Mouse (Mus musculus) intestine, embryonic 16.5 days (tissue): ENCODE data around the gene Rrp36. TPM values are rescaled to one million over a fixed set of nuclear protein-coding genes. Genes with fewer than 3 reads are reported as not detected.

Experiments
- ATAC-seq: fragments of 200-750 bp; cut with Nextera tagmentation; 2 replicates; pipeline ENCODE4 v1.8.0; 2017; ENCODE audit warnings: moderate TSS enrichment, moderate library complexity
- H3K27ac ChIP-seq: fragments of 300-500 bp; sonication (generic); 2 replicates; pipeline ENCODE4 v1.5.1; 2014; ENCODE audit warnings: mild to moderate bottlenecking, low read length
- H3K27me3 ChIP-seq: fragments of 300-500 bp; sonication (generic); replicated peaks from 2 replicates; pipeline ENCODE4 v1.6.1; 2014; ENCODE audit warnings: low read length, control low read depth, mixed read lengths; ENCODE audit not compliant: control insufficient read depth, insufficient read depth
- H3K36me3 ChIP-seq: fragments of 300-500 bp; sonication (generic); 2 replicates; pipeline ENCODE4 v1.6.1; 2014; ENCODE audit warnings: low read length, control low read depth; ENCODE audit not compliant: control insufficient read depth, insufficient read depth
- H3K4me1 ChIP-seq: fragments of 300-500 bp; sonication (generic); 2 replicates; pipeline ENCODE4 v1.6.1; 2014; ENCODE audit warnings: low read length, control low read depth, mixed read lengths; ENCODE audit not compliant: control insufficient read depth, insufficient read depth
- H3K4me2 ChIP-seq: fragments of 300-500 bp; sonication (generic); 2 replicates; pipeline ENCODE4 v1.6.1; 2014; ENCODE audit warnings: low read depth, low read length, control low read depth
- H3K4me3 ChIP-seq: fragments of 300-500 bp; sonication (generic); 2 replicates; pipeline ENCODE4 v1.5.1; 2014; ENCODE audit warnings: mild to moderate bottlenecking, low read length
- H3K9ac ChIP-seq: fragments of 300-500 bp; sonication (generic); 2 replicates; pipeline ENCODE4 v1.6.1; 2014; ENCODE audit warnings: low read depth, low read length
- H3K9me3 ChIP-seq: fragments of 300-500 bp; sonication (generic); 2 replicates; pipeline ENCODE4 v1.6.1; 2016; ENCODE audit warnings: low read length, control low read depth; ENCODE audit not compliant: control insufficient read depth
- WGBS: fragments of 180-500 bp; shearing (Covaris S2); extraction: QIAGEN DNeasy Blood & Tissue Kit; methylation state at CpG from one replicate; pipeline ENCODE4 v1.1.7; 2014; 5-methylcytosine and 5-hydroxymethylcytosine counted together
- polyA plus RNA-seq: library from polyadenylated mRNA; unstranded; fragments of >200 nt; fragmentation: Nextera tagmentation; extraction: Ambion mirVana; gene quantifications from 2 replicates; pipeline ENCODE4 v1.2.1, GENCODE M21; 2015

The Rrp36 gene
- polyA plus RNA-seq, 1 experiment from 2014 or later, result 67.4 TPM

GRCm38 (mm10) chr17:46678911-46679310, 4.8 kb upstream of the Rrp36 start:
- no peaks in the 10 kb centered on the region for H3K9me3 ChIP-seq
- peak overlapping the region; percentile 23; the same call in 1 of the 2 replicates for H3K27ac ChIP-seq
- peak overlapping the region; percentile 74 for H3K4me2 ChIP-seq
- H3K4me1 ChIP-seq, result peaks cover 34% of the 10 kb centered on the region
- no peaks in the 10 kb centered on the region for H3K27me3 ChIP-seq
- peak overlapping the region; percentile 74 for H3K4me3 ChIP-seq
- H3K9ac ChIP-seq, result peak overlapping the region; percentile 79
- 49% methylated on average over 9 of the region's 9 CpGs for WGBS
- no peak for ATAC-seq
- H3K36me3 ChIP-seq, result peaks cover 13% of the 10 kb centered on the region; the same call in 1 of the 2 replicates

GRCm38 (mm10) chr17:46678416-46678815, 4.3 kb upstream of the Rrp36 start, which contains the start of gene Mea1:
Gene Mea1, plus strand, starts transcription at chr17:46678793.
- Histone ChIP-seq H3K9me3 (no peaks in the 10 kb centered on the region), H3K36me3 (peaks cover 10% of the 10 kb centered on the region; the same call in 1 of the 2 replicates), H3K4me1 (peaks cover 34% of the 10 kb centered on the region), H3K27ac (peak within 1 kb of the TSS; percentile 23; the same call in 1 of the 2 replicates), H3K4me3 (peak within 1 kb of the TSS; percentile 74), H3K4me2 (peak within 1 kb of the TSS; percentile 74), H3K9ac (peak within 1 kb of the TSS; percentile 79), H3K27me3 (no peaks in the 10 kb centered on the region)
- WGBS, result 82% methylated on average over 9 of the region's 9 CpGs
- ATAC-seq, result no peak

DNA sequence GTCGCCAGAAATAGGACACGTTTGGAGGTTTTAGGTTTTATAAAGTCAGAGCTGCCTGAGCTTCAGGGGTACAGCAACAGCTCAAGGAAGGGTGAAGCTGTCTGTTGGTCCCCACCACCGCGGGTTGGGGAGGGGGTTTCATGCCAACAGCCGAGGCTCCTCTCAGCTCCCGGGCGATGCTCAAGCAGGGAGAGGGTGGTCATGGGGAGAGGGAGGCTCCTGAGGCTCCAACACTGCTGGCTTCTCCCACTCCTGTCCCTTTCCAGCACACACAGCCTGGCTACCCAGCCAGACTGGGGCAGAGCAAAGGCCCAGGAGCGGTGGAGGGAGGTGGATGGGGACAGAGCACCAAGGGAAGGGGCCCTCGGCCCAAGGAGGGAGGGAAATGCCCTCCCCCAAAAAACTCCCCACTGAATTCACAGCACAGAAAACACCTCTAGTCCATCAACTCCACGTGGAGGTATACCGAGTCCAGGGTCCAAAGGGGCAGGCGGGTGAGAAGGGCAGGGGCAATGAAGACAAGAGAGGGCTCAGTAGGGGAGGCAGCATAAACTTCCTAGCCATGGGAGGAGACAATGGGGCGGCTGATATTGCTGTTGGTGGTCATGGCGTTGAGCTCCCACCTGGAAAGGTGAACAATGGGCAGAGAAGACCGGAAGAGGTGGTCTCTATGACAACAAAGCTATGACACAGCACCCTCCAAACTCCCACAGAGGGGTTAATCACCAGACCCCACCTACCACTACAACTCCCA, 555 bp upstream of the Rrp36 start:
- Histone ChIP-seq H3K4me2 (peak overlapping the region; percentile 69), H3K27me3 (no peaks in the 10 kb centered on the region), H3K9me3 (no peaks in the 10 kb centered on the region), H3K27ac (peak overlapping the region; percentile 89), H3K4me3 (peak overlapping the region; percentile 84), H3K9ac (peak overlapping the region; percentile 87), H3K4me1 (peaks cover 25% of the 10 kb centered on the region), H3K36me3 (peaks cover 10% of the 10 kb centered on the region)
- ATAC-seq, result peak; percentile 43
- 17% methylated on average over 15 of the region's 15 CpGs for WGBS

- no peak overlapping the region for H3K4me3 ChIP-seq
- H3K9me3 ChIP-seq, result no peaks in the 10 kb centered on the region
- H3K27ac ChIP-seq, result no peak overlapping the region
- no peaks in the 10 kb centered on the region for H3K27me3 ChIP-seq
- peaks cover 5% of the 10 kb centered on the region for H3K4me1 ChIP-seq
- 96% methylated on average over 10 of the region's 10 CpGs for WGBS
- peaks cover 12% of the 10 kb centered on the region for H3K36me3 ChIP-seq
- no peak overlapping the region for H3K4me2 ChIP-seq
- no peak overlapping the region for H3K9ac ChIP-seq
- no peak for ATAC-seq
These were observed 4.2 kb downstream of the Rrp36 start for GRCm38 (mm10) chr17:46669911-46670310.

DNA sequence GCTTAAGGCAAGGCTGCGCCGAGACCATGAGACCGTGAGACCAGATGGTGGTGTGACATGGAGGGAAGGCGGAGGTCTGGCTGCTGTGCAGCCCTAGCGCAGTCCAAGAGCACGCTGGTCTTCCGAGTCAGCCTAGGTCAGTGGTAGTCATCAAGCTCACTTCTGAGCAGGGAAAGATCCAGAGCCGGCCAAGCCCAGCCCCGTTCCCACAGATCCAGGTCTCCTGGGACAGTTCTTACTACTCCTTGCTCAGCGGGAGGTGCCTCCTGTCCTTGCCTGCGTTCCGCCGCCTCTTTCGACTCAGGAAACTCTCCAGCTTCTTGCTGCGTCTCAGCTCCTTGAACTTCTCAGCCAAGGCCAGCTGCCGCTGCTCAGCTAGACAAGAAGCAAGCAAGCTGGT, 6.4 kb downstream of the Rrp36 start:
- 84% methylated on average over 16 of the region's 16 CpGs for WGBS
- no peaks in the 10 kb centered on the region for H3K4me1 ChIP-seq
- peaks cover 25% of the 10 kb centered on the region for H3K36me3 ChIP-seq
- H3K27me3 ChIP-seq, result no peaks in the 10 kb centered on the region
- no peak overlapping the region for H3K27ac ChIP-seq
- ATAC-seq, result no peak
- H3K9me3 ChIP-seq, result no peaks in the 10 kb centered on the region
- no peak overlapping the region for H3K4me2 ChIP-seq
- H3K9ac ChIP-seq, result no peak overlapping the region
- no peak overlapping the region for H3K4me3 ChIP-seq

GRCm38 (mm10) chr17:46662730-46663129, 11.4 kb downstream of the Rrp36 start:
- Histone ChIP-seq H3K4me3 (no peak overlapping the region), H3K9me3 (no peaks in the 10 kb centered on the region), H3K4me2 (no peak overlapping the region), H3K27ac (no peak overlapping the region), H3K4me1 (no peaks in the 10 kb centered on the region), H3K36me3 (peaks cover 39% of the 10 kb centered on the region), H3K9ac (no peak overlapping the region), H3K27me3 (no peaks in the 10 kb centered on the region)
- ATAC-seq, result no peak
- WGBS, result 83% methylated on average over 5 of the region's 5 CpGs

DNA sequence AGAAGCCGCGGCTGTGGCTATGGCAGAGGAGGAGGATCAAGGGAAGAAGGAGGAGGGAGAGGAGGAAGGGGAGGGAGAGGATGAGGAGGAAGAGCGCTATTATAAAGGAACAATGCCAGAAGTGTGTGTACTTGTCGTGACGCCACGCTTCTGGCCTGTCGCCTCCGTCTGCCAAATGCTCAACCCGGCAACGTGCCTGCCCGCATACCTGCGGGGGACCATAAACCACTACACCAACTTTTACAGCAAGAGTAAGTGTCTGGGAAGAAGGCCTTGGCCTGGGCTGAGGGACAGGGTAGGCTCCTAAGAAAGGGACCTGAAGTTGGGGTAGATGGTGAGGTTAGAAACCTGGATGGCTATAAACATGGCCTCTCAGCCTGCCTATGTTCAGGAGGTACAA, 12.2 kb downstream of the Rrp36 start:
- H3K27me3 ChIP-seq, result no peaks in the 10 kb centered on the region
- H3K27ac ChIP-seq, result no peak overlapping the region
- no peak for ATAC-seq
- H3K4me3 ChIP-seq, result no peak overlapping the region
- peaks cover 40% of the 10 kb centered on the region for H3K36me3 ChIP-seq
- H3K4me1 ChIP-seq, result no peaks in the 10 kb centered on the region
- H3K9me3 ChIP-seq, result no peaks in the 10 kb centered on the region
- H3K9ac ChIP-seq, result no peak overlapping the region
- H3K4me2 ChIP-seq, result no peak overlapping the region
- 91% methylated on average over 12 of the region's 12 CpGs for WGBS

DNA sequence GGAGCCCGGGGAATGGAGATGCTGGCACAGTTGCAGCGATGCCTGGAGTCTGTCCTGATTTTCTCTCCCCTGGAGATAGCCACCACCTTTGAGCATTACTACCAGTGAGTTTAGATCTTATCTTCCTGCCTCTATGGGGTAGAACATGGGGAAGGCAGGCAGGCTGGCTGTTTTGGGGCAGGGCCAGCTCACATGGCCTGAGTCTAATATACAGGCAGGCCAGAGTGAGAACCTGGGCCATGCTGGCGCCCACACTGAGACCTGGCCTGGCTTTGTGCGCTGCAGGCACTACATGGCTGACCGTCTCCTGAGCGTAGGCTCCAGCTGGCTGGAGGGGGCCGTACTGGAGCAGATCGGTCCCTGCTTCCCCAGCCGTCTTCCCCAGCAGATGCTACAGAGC, 12.8 kb downstream of the Rrp36 start:
- H3K27me3 ChIP-seq, result no peaks in the 10 kb centered on the region
- 90% methylated on average over 9 of the region's 9 CpGs for WGBS
- no peak for ATAC-seq
- no peak overlapping the region for H3K27ac ChIP-seq
- H3K9me3 ChIP-seq, result no peaks in the 10 kb centered on the region
- no peaks in the 10 kb centered on the region for H3K4me1 ChIP-seq
- peaks cover 36% of the 10 kb centered on the region for H3K36me3 ChIP-seq
- no peak overlapping the region for H3K4me2 ChIP-seq
- no peak overlapping the region for H3K4me3 ChIP-seq
- no peak overlapping the region for H3K9ac ChIP-seq

GRCm38 (mm10) chr17:46656054-46656453, 18.1 kb downstream of the Rrp36 start:
- Histone ChIP-seq H3K4me3 (no peak overlapping the region), H3K4me1 (peaks cover 23% of the 10 kb centered on the region), H3K4me2 (no peak overlapping the region), H3K27ac (no peak overlapping the region), H3K9ac (no peak overlapping the region), H3K9me3 (no peaks in the 10 kb centered on the region), H3K36me3 (peaks cover 38% of the 10 kb centered on the region), H3K27me3 (no peaks in the 10 kb centered on the region)
- WGBS, result 71% methylated on average over 6 of the region's 6 CpGs
- ATAC-seq, result no peak
